In genomic region chr13:21755707-21756106, GRCm38 (mm10) we compare ENCODE assay signal across 13 mouse cellular contexts. TPM values are rescaled to one million over a fixed set of nuclear protein-coding genes. Genes with fewer than 3 reads are reported as not detected.
DNase-seq lines count a peak whose midpoint lies in the region; ATAC-seq and TF ChIP-seq lines count a peak whose summit lies in the region.
"Had no signal": no experiment of that assay in that cellular context is flagged by ENCODE, and none has a peak within 500 bp of the region (broad histone marks: within the 10 kb centered on the region; RNA-seq: fewer than 3 reads in every experiment).

No protein-coding gene starts in this region.

- TF ChIP-seq EP300 in stomach, postnatal 0 days (optimal IDR thresholded peaks at IDR 0.05), result no peak

- DNase-seq in forebrain, embryonic 11.5 days (ENCODE audit: low spot score), result no peak
- no peak for DNase-seq in intestine, embryonic 14.5 days (ENCODE audit: low spot score)
- DNase-seq in stomach, postnatal 0 days (ENCODE audit: low spot score), result no peak
- no peak for DNase-seq in thymus, adult 18-20 months
- DNase-seq: adrenal gland, adult 2 months; heart, adult 18-20 months; kidney, adult 18-20 months; lung, adult 2 months had no signal

- H3K4me2 ChIP-seq in forebrain, embryonic 12.5 days, result peak overlapping the region; percentile 38; the same call in 1 of the 2 replicates
- no peak overlapping the region for H3K4me2 ChIP-seq in forebrain, embryonic 11.5 days (ENCODE audit: low read depth, low read length, severe bottlenecking)
- H3K4me2 ChIP-seq in intestine, embryonic 14.5 days (ENCODE audit: low read length), result peak overlapping the region; percentile 66
- no peak overlapping the region for H3K4me2 ChIP-seq in intestine, embryonic 16.5 days (ENCODE audit: low read depth, low read length)
- peak overlapping the region; percentile 19; the same call in 1 of the 2 replicates for H3K4me2 ChIP-seq in stomach, embryonic 14.5 days (replicated peaks; ENCODE audit: low read depth, low read length)
- no peak overlapping the region for H3K4me2 ChIP-seq in stomach, postnatal 0 days (replicated peaks; ENCODE audit: low read depth)
- peak overlapping the region; percentile 13; the same call in 1 of the 2 replicates for H3K4me2 ChIP-seq in stomach, embryonic 15.5 days
- H3K4me2 ChIP-seq: midbrain, embryonic 15.5 days had no signal

- no peak overlapping the region for H3K4me3 ChIP-seq in forebrain, embryonic 12.5 days (replicated peaks)
- H3K4me3 ChIP-seq in forebrain, embryonic 11.5 days (ENCODE audit: low read depth, low read length), result no peak overlapping the region
- H3K4me3 ChIP-seq in intestine, embryonic 14.5 days (ENCODE audit: low read depth, low read length), result no peak overlapping the region
- no peak overlapping the region for H3K4me3 ChIP-seq in intestine, embryonic 16.5 days (ENCODE audit: low read length)
- H3K4me3 ChIP-seq in stomach, embryonic 14.5 days (ENCODE audit: low read depth, low read length), result no peak overlapping the region; the same call in 1 of the 2 replicates
- H3K4me3 ChIP-seq in stomach, postnatal 0 days (ENCODE audit: low read depth, low read length), result no peak overlapping the region
- H3K4me3 ChIP-seq in stomach, embryonic 15.5 days (replicated peaks), result no peak overlapping the region
- H3K4me3 ChIP-seq: midbrain, embryonic 15.5 days had no signal

- no peaks in the 10 kb centered on the region for H3K36me3 ChIP-seq in forebrain, embryonic 12.5 days (replicated peaks)
- no peaks in the 10 kb centered on the region for H3K36me3 ChIP-seq in forebrain, embryonic 11.5 days (ENCODE audit: control insufficient read depth, insufficient read depth, low read length)
- H3K36me3 ChIP-seq in intestine, embryonic 14.5 days (ENCODE audit: control insufficient read depth, insufficient read depth, low read length), result no peaks in the 10 kb centered on the region
- H3K36me3 ChIP-seq in intestine, embryonic 16.5 days (ENCODE audit: control insufficient read depth, insufficient read depth, low read length), result no peaks in the 10 kb centered on the region
- no peaks in the 10 kb centered on the region for H3K36me3 ChIP-seq in stomach, embryonic 14.5 days (ENCODE audit: control insufficient read depth, insufficient read depth, low read length)
- no peaks in the 10 kb centered on the region for H3K36me3 ChIP-seq in stomach, postnatal 0 days (ENCODE audit: control insufficient read depth, insufficient read depth, low read length)
- H3K36me3 ChIP-seq in stomach, embryonic 15.5 days, result no peaks in the 10 kb centered on the region
- H3K36me3 ChIP-seq: midbrain, embryonic 15.5 days had no signal

- H3K9ac ChIP-seq in forebrain, embryonic 12.5 days, result no peak overlapping the region
- no peak overlapping the region for H3K9ac ChIP-seq in forebrain, embryonic 11.5 days (ENCODE audit: low read length)
- H3K9ac ChIP-seq in intestine, embryonic 14.5 days (ENCODE audit: low read length), result no peak overlapping the region
- no peak overlapping the region for H3K9ac ChIP-seq in intestine, embryonic 16.5 days (ENCODE audit: low read depth, low read length)
- H3K9ac ChIP-seq in stomach, embryonic 14.5 days (replicated peaks; ENCODE audit: low read depth, low read length), result no peak overlapping the region
- no peak overlapping the region for H3K9ac ChIP-seq in stomach, postnatal 0 days (ENCODE audit: low read length)
- H3K9ac ChIP-seq in stomach, embryonic 15.5 days, result no peak overlapping the region
- H3K9ac ChIP-seq: midbrain, embryonic 15.5 days had no signal

- ATAC-seq in forebrain, embryonic 12.5 days (ENCODE audit: low FRiP score), result no peak
- ATAC-seq in forebrain, embryonic 11.5 days (replicated peaks; ENCODE audit: low FRiP score), result no peak
- no peak for ATAC-seq in intestine, embryonic 14.5 days (replicated peaks; ENCODE audit: low FRiP score, low TSS enrichment, low read depth)
- no peak for ATAC-seq in intestine, embryonic 16.5 days
- no peak for ATAC-seq in stomach, embryonic 14.5 days (ENCODE audit: insufficient number of reproducible peaks, insufficient read depth, low FRiP score, low read depth)
- no peak for ATAC-seq in stomach, postnatal 0 days (ENCODE audit: low FRiP score, low TSS enrichment)
- no peak for ATAC-seq in stomach, embryonic 15.5 days (ENCODE audit: insufficient read depth, low FRiP score, low read depth)
- ATAC-seq: midbrain, embryonic 15.5 days had no signal

- no peak for TF ChIP-seq CTCF in stomach, postnatal 0 days (IDR thresholded peaks at IDR 0.05; ENCODE audit: low read depth)

- peaks cover 20% of the 10 kb centered on the region for H3K4me1 ChIP-seq in forebrain, embryonic 12.5 days
- H3K4me1 ChIP-seq in forebrain, embryonic 11.5 days (replicated peaks; ENCODE audit: control insufficient read depth, insufficient read depth, low read length), result peaks cover 3% of the 10 kb centered on the region; the same call in 1 of the 2 replicates
- peaks cover 14% of the 10 kb centered on the region for H3K4me1 ChIP-seq in intestine, embryonic 14.5 days (replicated peaks; ENCODE audit: control insufficient read depth, insufficient read depth, low read length)
- H3K4me1 ChIP-seq in intestine, embryonic 16.5 days (ENCODE audit: control insufficient read depth, insufficient read depth, low read length), result 0 out of 2 replicates have a peak, but pooled peaks cover 3% of the 10 kb centered on the region
- peaks cover 9% of the 10 kb centered on the region; the same call in 1 of the 2 replicates for H3K4me1 ChIP-seq in stomach, embryonic 14.5 days (ENCODE audit: control insufficient read depth, insufficient read depth, low read length)
- no peaks in the 10 kb centered on the region for H3K4me1 ChIP-seq in stomach, postnatal 0 days (replicated peaks; ENCODE audit: control insufficient read depth, insufficient read depth)
- H3K4me1 ChIP-seq in stomach, embryonic 15.5 days, result peaks cover 4% of the 10 kb centered on the region; the same call in 1 of the 2 replicates

- 71% methylated on average over 1 of the region's 1 CpGs for WGBS in forebrain, embryonic 12.5 days
- 78% methylated on average over 1 of the region's 1 CpGs for WGBS in forebrain, embryonic 11.5 days
- 74% methylated on average over 1 of the region's 1 CpGs for WGBS in intestine, embryonic 14.5 days
- 69% methylated on average over 1 of the region's 1 CpGs for WGBS in intestine, embryonic 16.5 days
- 69% methylated on average over 1 of the region's 1 CpGs for WGBS in stomach, embryonic 14.5 days
- 49% methylated on average over 1 of the region's 1 CpGs for WGBS in stomach, postnatal 0 days
- 68% methylated on average over 1 of the region's 1 CpGs for WGBS in stomach, embryonic 15.5 days

- H3K27me3 ChIP-seq in forebrain, embryonic 12.5 days, result no peaks in the 10 kb centered on the region
- H3K27me3 ChIP-seq in forebrain, embryonic 11.5 days (ENCODE audit: control insufficient read depth, insufficient read depth, low read length), result no peaks in the 10 kb centered on the region
- H3K27me3 ChIP-seq in intestine, embryonic 14.5 days (replicated peaks; ENCODE audit: control insufficient read depth, insufficient read depth, low read length), result no peaks in the 10 kb centered on the region
- H3K27me3 ChIP-seq in intestine, embryonic 16.5 days (replicated peaks; ENCODE audit: control insufficient read depth, insufficient read depth, low read length), result no peaks in the 10 kb centered on the region
- no peaks in the 10 kb centered on the region for H3K27me3 ChIP-seq in stomach, embryonic 14.5 days (ENCODE audit: control insufficient read depth, insufficient read depth, low read length)
- no peaks in the 10 kb centered on the region for H3K27me3 ChIP-seq in stomach, postnatal 0 days (ENCODE audit: control insufficient read depth, insufficient read depth, low read length)
- no peaks in the 10 kb centered on the region for H3K27me3 ChIP-seq in stomach, embryonic 15.5 days (replicated peaks)
- H3K27me3 ChIP-seq: midbrain, embryonic 15.5 days had no signal

- no peaks in the 10 kb centered on the region for H3K9me3 ChIP-seq in forebrain, embryonic 12.5 days
- H3K9me3 ChIP-seq in forebrain, embryonic 11.5 days (ENCODE audit: control insufficient read depth, low read length), result no peaks in the 10 kb centered on the region
- H3K9me3 ChIP-seq in intestine, embryonic 14.5 days (ENCODE audit: control insufficient read depth, low read length), result no peaks in the 10 kb centered on the region
- no peaks in the 10 kb centered on the region for H3K9me3 ChIP-seq in intestine, embryonic 16.5 days (ENCODE audit: control insufficient read depth, low read length)
- no peaks in the 10 kb centered on the region for H3K9me3 ChIP-seq in stomach, embryonic 14.5 days (ENCODE audit: control insufficient read depth, low read depth, low read length)
- no peaks in the 10 kb centered on the region for H3K9me3 ChIP-seq in stomach, postnatal 0 days (ENCODE audit: control insufficient read depth, low read length)
- H3K9me3 ChIP-seq in stomach, embryonic 15.5 days, result no peaks in the 10 kb centered on the region
- H3K9me3 ChIP-seq: midbrain, embryonic 15.5 days had no signal

- H3K27ac ChIP-seq in forebrain, embryonic 12.5 days, result no peak overlapping the region
- H3K27ac ChIP-seq in forebrain, embryonic 11.5 days (ENCODE audit: low read depth, low read length), result no peak overlapping the region
- no peak overlapping the region for H3K27ac ChIP-seq in intestine, embryonic 14.5 days (ENCODE audit: low read depth)
- no peak overlapping the region for H3K27ac ChIP-seq in intestine, embryonic 16.5 days (ENCODE audit: low read length)
- no peak overlapping the region for H3K27ac ChIP-seq in stomach, embryonic 14.5 days (ENCODE audit: low read length)
- H3K27ac ChIP-seq in stomach, postnatal 0 days (replicated peaks), result no peak overlapping the region
- H3K27ac ChIP-seq in stomach, embryonic 15.5 days, result no peak overlapping the region
- H3K27ac ChIP-seq: midbrain, embryonic 15.5 days had no signal

RNA-seq across cellular contexts. Expression of gene Hist1h2bn, which starts 1.8 kb away (rescaled TPM):
- polyA plus RNA-seq in forebrain, embryonic 12.5 days (2016; fragmentation: Nextera tagmentation; extraction: Ambion mirVana), result 4.9 and 5.2 TPM in 2 replicates
- 1.9 and 2.5 TPM in 2 replicates for polyA plus RNA-seq in forebrain, embryonic 11.5 days (2014; fragmentation: Nextera tagmentation; extraction: Ambion mirVana)
- 3.2 and 3.7 TPM in 2 replicates for polyA plus RNA-seq in intestine, embryonic 14.5 days (2014; fragmentation: Nextera tagmentation; extraction: Ambion mirVana)
- 1.9 and 2.5 TPM in 2 replicates for polyA plus RNA-seq in intestine, embryonic 16.5 days (2015; fragmentation: Nextera tagmentation; extraction: Ambion mirVana)
- polyA plus RNA-seq in stomach, embryonic 14.5 days (2014; fragmentation: Nextera tagmentation; extraction: Ambion mirVana), result 3.1 and 5.0 TPM in 2 replicates
- 0.73 and 2.2 TPM in 2 replicates for polyA plus RNA-seq in stomach, postnatal 0 days (2015; fragmentation: Nextera tagmentation; extraction: Ambion mirVana)
- 3.3 and 6.0 TPM in 2 replicates for polyA plus RNA-seq in stomach, embryonic 15.5 days (2015; fragmentation: Nextera tagmentation; extraction: Ambion mirVana)

RNA-seq across cellular contexts. Expression of gene Hist1h2ak, which starts 2.1 kb away (rescaled TPM):
- polyA plus RNA-seq in forebrain, embryonic 12.5 days (2016; fragmentation: Nextera tagmentation; extraction: Ambion mirVana), result 34.1 and 37.7 TPM in 2 replicates
- polyA plus RNA-seq in forebrain, embryonic 11.5 days (2014; fragmentation: Nextera tagmentation; extraction: Ambion mirVana), result 11.0 and 12.5 TPM in 2 replicates
- polyA plus RNA-seq in intestine, embryonic 14.5 days (2014; fragmentation: Nextera tagmentation; extraction: Ambion mirVana), result 18.2 and 18.4 TPM in 2 replicates
- 13.0 and 13.5 TPM in 2 replicates for polyA plus RNA-seq in intestine, embryonic 16.5 days (2015; fragmentation: Nextera tagmentation; extraction: Ambion mirVana)
- 10.1 and 13.3 TPM in 2 replicates for polyA plus RNA-seq in stomach, embryonic 14.5 days (2014; fragmentation: Nextera tagmentation; extraction: Ambion mirVana)
- polyA plus RNA-seq in stomach, postnatal 0 days (2015; fragmentation: Nextera tagmentation; extraction: Ambion mirVana), result 7.3 and 19.3 TPM in 2 replicates
- 28.6 and 40.6 TPM in 2 replicates for polyA plus RNA-seq in stomach, embryonic 15.5 days (2015; fragmentation: Nextera tagmentation; extraction: Ambion mirVana)

RNA-seq across cellular contexts. Expression of gene Hist1h4k, which starts 5.4 kb away (rescaled TPM):
- 2.4 and 4.5 TPM in 2 replicates for polyA plus RNA-seq in forebrain, embryonic 12.5 days (2016; fragmentation: Nextera tagmentation; extraction: Ambion mirVana)
- 4.4 TPM in 2 replicates for polyA plus RNA-seq in forebrain, embryonic 11.5 days (2014; fragmentation: Nextera tagmentation; extraction: Ambion mirVana)
- 7.2 and 10.8 TPM in 2 replicates for polyA plus RNA-seq in intestine, embryonic 14.5 days (2014; fragmentation: Nextera tagmentation; extraction: Ambion mirVana)
- polyA plus RNA-seq in intestine, embryonic 16.5 days (2015; fragmentation: Nextera tagmentation; extraction: Ambion mirVana), result 4.0 and 4.7 TPM in 2 replicates
- polyA plus RNA-seq in stomach, embryonic 14.5 days (2014; fragmentation: Nextera tagmentation; extraction: Ambion mirVana), result 10.9 and 13.1 TPM in 2 replicates
- polyA plus RNA-seq in stomach, postnatal 0 days (2015; fragmentation: Nextera tagmentation; extraction: Ambion mirVana), result 0.81 and 1.1 TPM in 2 replicates
- polyA plus RNA-seq in stomach, embryonic 15.5 days (2015; fragmentation: Nextera tagmentation; extraction: Ambion mirVana), result 2.4 and 3.2 TPM in 2 replicates

RNA-seq across cellular contexts. Expression of gene Hist1h4j, which starts 20.8 kb away (rescaled TPM):
- 0.74 and 0.86 TPM in 2 replicates for polyA plus RNA-seq in forebrain, embryonic 12.5 days (2016; fragmentation: Nextera tagmentation; extraction: Ambion mirVana)
- 1.2 and 1.6 TPM in 2 replicates for polyA plus RNA-seq in forebrain, embryonic 11.5 days (2014; fragmentation: Nextera tagmentation; extraction: Ambion mirVana)
- 2.2 and 2.3 TPM in 2 replicates for polyA plus RNA-seq in intestine, embryonic 14.5 days (2014; fragmentation: Nextera tagmentation; extraction: Ambion mirVana)
- polyA plus RNA-seq in intestine, embryonic 16.5 days (2015; fragmentation: Nextera tagmentation; extraction: Ambion mirVana), result 0.66 and 2.1 TPM in 2 replicates
- 4.1 and 4.5 TPM in 2 replicates for polyA plus RNA-seq in stomach, embryonic 14.5 days (2014; fragmentation: Nextera tagmentation; extraction: Ambion mirVana)
- 0.18 and 0.92 TPM in 2 replicates for polyA plus RNA-seq in stomach, postnatal 0 days (2015; fragmentation: Nextera tagmentation; extraction: Ambion mirVana)
- polyA plus RNA-seq in stomach, embryonic 15.5 days (2015; fragmentation: Nextera tagmentation; extraction: Ambion mirVana), result 2.9 and 3.6 TPM in 2 replicates

RNA-seq across cellular contexts. Expression of gene Hist1h1b, which starts 24.7 kb away (rescaled TPM):
- 44.0 and 46.6 TPM in 2 replicates for polyA plus RNA-seq in forebrain, embryonic 12.5 days (2016; fragmentation: Nextera tagmentation; extraction: Ambion mirVana)
- polyA plus RNA-seq in forebrain, embryonic 11.5 days (2014; fragmentation: Nextera tagmentation; extraction: Ambion mirVana), result 20.4 and 20.6 TPM in 2 replicates
- 16.0 and 16.8 TPM in 2 replicates for polyA plus RNA-seq in intestine, embryonic 14.5 days (2014; fragmentation: Nextera tagmentation; extraction: Ambion mirVana)
- polyA plus RNA-seq in intestine, embryonic 16.5 days (2015; fragmentation: Nextera tagmentation; extraction: Ambion mirVana), result 10.0 and 14.9 TPM in 2 replicates
- polyA plus RNA-seq in stomach, embryonic 14.5 days (2014; fragmentation: Nextera tagmentation; extraction: Ambion mirVana), result 14.8 and 20.1 TPM in 2 replicates
- polyA plus RNA-seq in stomach, postnatal 0 days (2015; fragmentation: Nextera tagmentation; extraction: Ambion mirVana), result 4.3 and 10.5 TPM in 2 replicates
- 25.3 and 26.3 TPM in 2 replicates for polyA plus RNA-seq in stomach, embryonic 15.5 days (2015; fragmentation: Nextera tagmentation; extraction: Ambion mirVana)

Comparison
In these comparisons a context has a peak if more than half of its experiments do, and no peak if none do; other contexts are left out.
1. H3K4me2 ChIP-seq: peak in forebrain, embryonic 12.5 days (single experiment), intestine, embryonic 14.5 days (single experiment), stomach, embryonic 14.5 days (single experiment) and stomach, embryonic 15.5 days (single experiment); none in forebrain, embryonic 11.5 days (single experiment), intestine, embryonic 16.5 days (single experiment) and stomach, postnatal 0 days (single experiment).